Mouse (Mus musculus) hindbrain, embryonic 16.5 days (tissue): ENCODE results near the gene Sycp2. TPM values are rescaled to one million over a fixed set of nuclear protein-coding genes. Genes with fewer than 3 reads are reported as not detected.

Experiments
- ATAC-seq: fragments of 200-750 bp; cut with Nextera tagmentation; 2 replicates; pipeline ENCODE4 v1.8.0; 2017; ENCODE audit warnings: moderate TSS enrichment, moderate library complexity
- H3K27ac ChIP-seq: fragments of 300-500 bp; sonication (generic); 2 replicates; pipeline ENCODE4 v1.5.1; 2014; ENCODE audit warnings: low read depth, mild to moderate bottlenecking, control low read depth, low read length, moderate library complexity
- H3K27me3 ChIP-seq: fragments of 300-500 bp; sonication (generic); replicated peaks from 2 replicates; pipeline ENCODE4 v1.6.1; 2014; ENCODE audit warnings: low read length; ENCODE audit not compliant: control insufficient read depth, insufficient read depth
- H3K36me3 ChIP-seq: fragments of 300-500 bp; sonication (generic); 2 replicates; pipeline ENCODE4 v1.6.1; 2014; ENCODE audit warnings: mild to moderate bottlenecking, low read length, moderate library complexity, mixed read lengths; ENCODE audit not compliant: control insufficient read depth, insufficient read depth
- H3K4me1 ChIP-seq: fragments of 300-500 bp; sonication (generic); 2 replicates; pipeline ENCODE4 v1.6.1; 2014; ENCODE audit warnings: low read depth, low read length; ENCODE audit not compliant: control insufficient read depth, insufficient read depth
- H3K4me2 ChIP-seq: fragments of 300-500 bp; sonication (generic); 2 replicates; pipeline ENCODE4 v1.6.1; 2014; ENCODE audit warnings: mild to moderate bottlenecking, low read length, control low read depth, moderate library complexity
- H3K4me3 ChIP-seq: fragments of 300-500 bp; sonication (generic); 2 replicates; pipeline ENCODE4 v1.5.1; 2014; ENCODE audit warnings: mild to moderate bottlenecking, low read length, control low read depth, moderate library complexity
- H3K9ac ChIP-seq: fragments of 300-500 bp; sonication (generic); 2 replicates; pipeline ENCODE4 v1.6.1; 2014; ENCODE audit warnings: low read depth, mild to moderate bottlenecking, control low read depth, low read length, moderate library complexity
- H3K9me3 ChIP-seq: fragments of 300-500 bp; sonication (generic); 2 replicates; pipeline ENCODE4 v1.6.1; 2014; ENCODE audit warnings: mild to moderate bottlenecking, low read length, moderate library complexity; ENCODE audit not compliant: control insufficient read depth
- WGBS: fragments of 180-500 bp; shearing (Covaris S2); extraction: QIAGEN DNeasy Blood & Tissue Kit; methylation state at CpG from one replicate; pipeline ENCODE4 v1.1.7; 2014; 5-methylcytosine and 5-hydroxymethylcytosine counted together
- polyA plus RNA-seq: library from polyadenylated mRNA; unstranded; fragments of >200 nt; fragmentation: Nextera tagmentation; extraction: Ambion mirVana; gene quantifications from 2 replicates; pipeline ENCODE4 v1.2.1, GENCODE M21; 2015

The Sycp2 gene
- polyA plus RNA-seq, 1 experiment from 2014 or later = 0.30 TPM

- Histone ChIP-seq H3K4me3 (no peak overlapping the region), H3K9me3 (no peaks in the 10 kb centered on the region), H3K9ac (no peak overlapping the region), H3K4me1 (peaks cover 23% of the 10 kb centered on the region), H3K36me3 (0 out of 2 replicates have a peak, but pooled peaks cover 3% of the 10 kb centered on the region), H3K27me3 (no peaks in the 10 kb centered on the region), H3K4me2 (no peak overlapping the region), H3K27ac (no peak overlapping the region)
- ATAC-seq = no peak
- whole genome bisulfite sequencing = 78% methylated on average over 13 of the region's 13 CpGs
These were observed 8.9 kb upstream of the Sycp2 start for GRCm38 (mm10) chr2:178416427-178416826.

GRCm38 (mm10) chr2:178415150-178415448 lies 7.6 kb upstream of the Sycp2 start:
- Histone ChIP-seq H3K27ac (peak overlapping the region; percentile 86), H3K4me3 (peak overlapping the region; percentile 76), H3K4me2 (peak overlapping the region; percentile 96), H3K27me3 (no peaks in the 10 kb centered on the region), H3K9me3 (no peaks in the 10 kb centered on the region), H3K4me1 (peaks cover 23% of the 10 kb centered on the region), H3K36me3 (0 out of 2 replicates have a peak, but pooled peaks cover 3% of the 10 kb centered on the region), H3K9ac (peak overlapping the region; percentile 67)
- no peak; the same call in 1 of the 2 replicates for ATAC-seq
- WGBS = 15% methylated on average over 3 of the region's 3 CpGs

GRCm38 (mm10) chr2:178414261-178415149 lies 7.0 kb upstream of the Sycp2 start, which contains the start of the genes Ppp1r3d and Fam217b:
Ppp1r3d (minus strand) TSS chr2:178414472.
Fam217b (plus strand) TSS chr2:178414524.
- Histone ChIP-seq H3K27me3 (no peaks in the 10 kb centered on the region), H3K4me2 (peak within 1 kb of the TSS; percentile 96), H3K36me3 (0 out of 2 replicates have a peak, but pooled peaks cover 3% of the 10 kb centered on the region), H3K9me3 (no peaks in the 10 kb centered on the region), H3K27ac (peak within 1 kb of the TSS; percentile 86), H3K9ac (peak within 1 kb of the TSS; percentile 67), H3K4me3 (peak within 1 kb of the TSS; percentile 76), H3K4me1 (peaks cover 23% of the 10 kb centered on the region)
- ATAC-seq = peak; percentile 89
- under 1% methylated on average over 63 of the region's 74 CpGs for WGBS

GRCm38 (mm10) chr2:178413481-178414260 lies 6.2 kb upstream of the Sycp2 start:
- WGBS = 16% methylated on average over 64 of the region's 75 CpGs
- Histone ChIP-seq H3K4me3 (peak overlapping the region; percentile 76), H3K27me3 (no peaks in the 10 kb centered on the region), H3K4me1 (peaks cover 23% of the 10 kb centered on the region), H3K9me3 (no peaks in the 10 kb centered on the region), H3K36me3 (0 out of 2 replicates have a peak, but pooled peaks cover under 1% of the 10 kb centered on the region), H3K27ac (peak overlapping the region; percentile 86; the same call in 1 of the 2 replicates), H3K4me2 (peak overlapping the region; percentile 96), H3K9ac (peak overlapping the region; percentile 67)
- 0 out of 2 replicates have a peak, but pooled peaks have one; percentile 4 for ATAC-seq

GRCm38 (mm10) chr2:178413081-178413480 lies 5.6 kb upstream of the Sycp2 start:
- no peaks in the 10 kb centered on the region for H3K27me3 ChIP-seq
- WGBS = 54% methylated on average over 13 of the region's 13 CpGs
- peak overlapping the region; percentile 67 for H3K9ac ChIP-seq
- H3K4me2 ChIP-seq = peak overlapping the region; percentile 96
- no peak overlapping the region for H3K27ac ChIP-seq
- peak overlapping the region; percentile 76 for H3K4me3 ChIP-seq
- no peaks in the 10 kb centered on the region for H3K9me3 ChIP-seq
- no peak for ATAC-seq
- H3K36me3 ChIP-seq = no peaks in the 10 kb centered on the region
- peaks cover 23% of the 10 kb centered on the region for H3K4me1 ChIP-seq

- WGBS = 55% methylated on average over 6 of the region's 6 CpGs
- Histone ChIP-seq H3K27me3 (no peaks in the 10 kb centered on the region), H3K36me3 (no peaks in the 10 kb centered on the region), H3K4me1 (peaks cover 23% of the 10 kb centered on the region), H3K4me3 (no peak overlapping the region), H3K9ac (no peak overlapping the region), H3K4me2 (peak overlapping the region; percentile 96; the same call in 1 of the 2 replicates), H3K27ac (no peak overlapping the region), H3K9me3 (no peaks in the 10 kb centered on the region)
- no peak for ATAC-seq
These were observed 5.1 kb upstream of the Sycp2 start for GRCm38 (mm10) chr2:178412598-178412997.

GRCm38 (mm10) chr2:178410286-178410685 lies 2.8 kb upstream of the Sycp2 start:
- H3K36me3 ChIP-seq = no peaks in the 10 kb centered on the region
- no peak overlapping the region for H3K4me2 ChIP-seq
- H3K4me1 ChIP-seq = peaks cover 18% of the 10 kb centered on the region
- H3K9ac ChIP-seq = no peak overlapping the region
- H3K27ac ChIP-seq = no peak overlapping the region
- no peaks in the 10 kb centered on the region for H3K27me3 ChIP-seq
- WGBS = 82% methylated on average over 6 of the region's 6 CpGs
- no peaks in the 10 kb centered on the region for H3K9me3 ChIP-seq
- ATAC-seq = no peak
- H3K4me3 ChIP-seq = no peak overlapping the region

GRCm38 (mm10) chr2:178409024-178409423 lies 1.5 kb upstream of the Sycp2 start:
- H3K9me3 ChIP-seq = no peaks in the 10 kb centered on the region
- WGBS = 67% methylated on average over 1 of the region's 1 CpGs
- peaks cover 12% of the 10 kb centered on the region for H3K4me1 ChIP-seq
- H3K27me3 ChIP-seq = no peaks in the 10 kb centered on the region
- H3K27ac ChIP-seq = no peak overlapping the region
- ATAC-seq = no peak
- H3K36me3 ChIP-seq = no peaks in the 10 kb centered on the region
- H3K4me2 ChIP-seq = no peak overlapping the region
- H3K4me3 ChIP-seq = no peak overlapping the region
- no peak overlapping the region for H3K9ac ChIP-seq

GRCm38 (mm10) chr2:178342597-178342996 lies 64.9 kb downstream of the Sycp2 start:
- no peaks in the 10 kb centered on the region for H3K9me3 ChIP-seq

More at GRCm38 (mm10) chr2:178342597-178342996, 64.9 kb downstream of the Sycp2 start:
- ATAC-seq = no peak
- no peak overlapping the region for H3K4me2 ChIP-seq
- no peak overlapping the region for H3K4me3 ChIP-seq
- 83% methylated on average over 4 of the region's 4 CpGs for WGBS
- H3K36me3 ChIP-seq = no peaks in the 10 kb centered on the region
- no peak overlapping the region for H3K9ac ChIP-seq
- H3K4me1 ChIP-seq = no peaks in the 10 kb centered on the region
- H3K27ac ChIP-seq = no peak overlapping the region
- no peaks in the 10 kb centered on the region for H3K27me3 ChIP-seq
